Mouse (Mus musculus) G1E (cell line): ENCODE results near the gene Rnf220.

ENCODE experiments used
- CTCF ChIP-seq: IDR thresholded peaks from 2 replicates; pipeline ENCODE4 v1.5.1; 2012; ENCODE audit warnings: low read depth, low read length, inconsistent platforms, mixed read lengths
- GATA1 ChIP-seq: IDR thresholded peaks from 2 replicates; pipeline ENCODE4 v1.6.1; 2012; ENCODE audit warnings: borderline replicate concordance, low read length, inconsistent platforms, mixed read lengths
- GATA2 ChIP-seq: IDR thresholded peaks from 2 replicates; pipeline ENCODE4 v1.6.1; 2012; ENCODE audit warnings: low read depth, low read length, inconsistent platforms, borderline replicate concordance
- POLR2AphosphoS5 ChIP-seq: IDR thresholded peaks from 2 replicates; pipeline ENCODE4 v1.6.1; 2012; ENCODE audit warnings: low read depth, low read length, inconsistent platforms; ENCODE audit not compliant: insufficient replicate concordance
- TAL1 ChIP-seq: conservative IDR thresholded peaks from 2 replicates; pipeline ENCODE4 v1.6.1; 2012; ENCODE audit warnings: low read depth, low read length, inconsistent platforms, mixed read lengths

DNA sequence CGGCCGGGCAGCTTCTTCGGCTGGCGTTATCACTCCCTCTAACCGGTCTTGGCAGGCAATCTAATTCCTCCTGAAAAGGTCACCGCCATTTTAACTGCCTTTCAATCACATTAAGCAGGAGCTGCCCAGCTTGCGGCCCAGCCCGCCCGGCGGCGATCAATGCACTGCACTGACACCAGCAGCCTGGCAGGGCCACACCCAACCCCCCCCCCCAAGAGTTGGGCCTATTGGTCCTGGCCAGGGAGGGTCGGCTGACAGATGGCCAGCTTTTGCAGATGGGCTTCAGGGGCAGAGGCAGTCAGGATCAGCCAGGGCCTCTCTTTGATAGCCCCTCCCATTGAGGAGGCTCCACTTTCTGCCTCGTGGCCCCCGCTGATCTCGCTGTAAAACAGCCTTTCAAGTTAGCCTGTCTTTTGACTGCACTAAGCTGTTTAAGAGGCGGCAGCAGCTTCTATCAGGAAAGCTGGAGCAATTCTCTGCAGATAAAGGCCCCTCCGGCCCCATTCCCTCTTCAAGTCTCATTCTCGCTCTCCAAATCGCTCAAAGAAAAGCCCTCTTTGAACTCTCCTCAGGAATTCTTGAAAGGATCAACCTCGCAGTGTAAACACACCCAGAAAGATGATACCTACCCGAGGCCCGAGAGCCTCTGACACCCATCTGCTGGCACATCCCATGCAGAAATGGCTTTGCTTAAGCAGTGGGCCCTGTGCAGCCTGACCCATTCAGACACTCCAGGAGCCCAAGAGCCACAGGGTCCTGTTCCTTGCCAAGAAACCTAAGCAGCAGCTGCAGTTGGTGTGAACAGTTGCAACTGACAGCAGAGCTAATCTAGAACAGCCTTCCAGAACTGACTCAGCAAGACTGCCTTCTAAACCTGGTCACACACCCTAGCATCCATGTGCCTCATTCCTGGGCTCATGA is 213.3 kb downstream of the Rnf220 start:
- TF ChIP-seq CTCF: no peak
- TF ChIP-seq GATA1: no peak
- TF ChIP-seq TAL1: no peak
- TF ChIP-seq GATA2: no peak
- no peak for TF ChIP-seq POLR2AphosphoS5
